Mouse (Mus musculus): ENCODE results near the gene Agrp.

- TF ChIP-seq CHD2 (IDR thresholded peaks at IDR 0.05; ENCODE audit: low read depth, low read length) (no peak), ZC3H11A (IDR thresholded peaks at IDR 0.05; ENCODE audit: borderline replicate concordance, low read depth, low read length) (no peak), ZNF384 (IDR thresholded peaks at IDR 0.05; ENCODE audit: low read depth, low read length) (no peak), MAFK (IDR thresholded peaks at IDR 0.05; ENCODE audit: insufficient read depth, low read depth, low read length) (no peak), HCFC1 (IDR thresholded peaks at IDR 0.05; ENCODE audit: borderline replicate concordance, insufficient read depth, low read length) (no peak)
Observed at GRCm38 (mm10) chr8:105517346-105517745, 119.8 kb downstream of the Agrp start.

All from ES-E14 (cell line).